Mouse (Mus musculus): ENCODE measurements at regions not wholly inside any gene's neighbourhood (a gene's known extent, or its start where the extent isn't known, plus 50 kb on each side); places are given as distances from the start of the nearest gene placed in this dataset.

DNA sequence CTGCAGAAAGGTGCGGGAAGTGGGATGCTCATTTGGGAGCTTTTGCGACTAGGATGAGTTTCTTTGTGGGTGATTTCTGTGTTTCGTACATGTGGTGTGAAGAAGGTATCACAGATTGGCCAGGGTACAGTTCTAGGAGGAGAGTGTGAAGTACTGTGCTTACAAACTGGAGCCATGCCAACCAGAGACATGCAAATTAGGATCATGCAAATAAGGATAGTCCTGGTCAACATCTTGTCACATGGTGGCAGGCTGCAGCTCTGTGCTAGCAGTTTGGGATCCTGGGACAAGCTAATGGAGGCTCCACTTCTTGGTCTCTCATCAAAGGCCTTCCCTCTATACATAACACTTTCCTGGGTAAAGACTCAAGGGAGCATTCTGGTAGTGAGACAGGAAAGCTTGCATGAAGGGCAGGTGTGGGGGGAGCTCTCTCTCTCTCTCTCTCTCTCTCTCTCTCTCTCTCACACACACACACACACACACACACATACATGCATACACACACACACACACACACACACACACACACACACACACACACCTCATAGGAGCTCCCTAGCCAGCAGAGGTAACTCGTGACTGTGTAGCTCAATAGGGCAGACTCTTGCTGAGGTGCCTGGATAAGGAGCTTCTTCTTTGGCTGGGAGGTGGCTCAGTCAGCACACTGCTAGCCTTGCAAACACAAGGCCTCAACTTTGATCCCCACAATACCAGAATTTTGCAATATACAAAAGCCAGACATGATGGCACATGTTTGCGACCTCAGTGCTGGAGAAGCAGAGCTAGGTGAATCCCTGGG lies 177.1 kb upstream of the Ctnnb1 start:
- no peaks in the 10 kb centered on the region for H3K36me3 ChIP-seq (ENCODE audit: insufficient read depth)
- no peak for TF ChIP-seq CTCF (IDR thresholded peaks at IDR 0.05; ENCODE audit: low read depth)
- 0 out of 2 replicates have a peak, but pooled peaks cover 3% of the 10 kb centered on the region for H3K4me1 ChIP-seq (ENCODE audit: insufficient read depth)
- H3K4me2 ChIP-seq (ENCODE audit: low read depth), result no peak overlapping the region
- DNase-seq (peak; percentile 43), ATAC-seq (no peak)
- H3K27ac ChIP-seq (ENCODE audit: low read depth, low read length), result no peak overlapping the region
- WGBS, result 64% methylated on average over 5 of the region's 5 CpGs
- H3K9me3 ChIP-seq (ENCODE audit: low read length), result no peaks in the 10 kb centered on the region
- H3K27me3 ChIP-seq (ENCODE audit: insufficient read depth, low read length), result no peaks in the 10 kb centered on the region
- H3K9ac ChIP-seq, result no peak overlapping the region
- H3K4me3 ChIP-seq (ENCODE audit: low read depth, low read length), result no peak overlapping the region

DNA sequence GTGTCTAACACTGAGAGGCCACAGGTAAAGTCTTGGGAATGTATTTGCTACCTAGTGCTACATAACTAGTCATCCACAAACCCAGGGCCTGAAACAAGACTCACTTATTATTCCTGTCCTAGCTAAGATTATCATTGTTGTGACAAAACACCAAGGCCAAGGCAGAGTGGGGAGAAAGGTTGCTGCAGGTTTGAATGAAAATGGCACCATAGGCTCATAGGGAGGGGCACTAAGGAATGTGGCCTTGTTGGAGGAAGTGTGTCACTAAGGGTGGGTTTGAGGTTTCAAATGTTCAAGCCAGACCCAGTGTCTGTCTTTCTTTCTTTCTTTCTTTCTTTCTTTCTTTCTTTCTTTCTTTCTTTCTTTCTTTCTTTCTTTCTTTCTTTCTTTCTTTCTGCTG lies 174.9 kb upstream of the Ctnnb1 start:
- no peak overlapping the region for H3K27ac ChIP-seq (ENCODE audit: low read depth, low read length)
- no peak overlapping the region for H3K9ac ChIP-seq
- no peak overlapping the region for H3K4me3 ChIP-seq (ENCODE audit: low read depth, low read length)
- no peaks in the 10 kb centered on the region for H3K27me3 ChIP-seq (ENCODE audit: insufficient read depth, low read length)
- ATAC-seq (no peak), DNase-seq (no peak)
- H3K9me3 ChIP-seq (ENCODE audit: low read length), result no peaks in the 10 kb centered on the region
- 0 out of 2 replicates have a peak, but pooled peaks cover 3% of the 10 kb centered on the region for H3K4me1 ChIP-seq (ENCODE audit: insufficient read depth)
- no peaks in the 10 kb centered on the region for H3K36me3 ChIP-seq (ENCODE audit: insufficient read depth)
- H3K4me2 ChIP-seq (ENCODE audit: low read depth), result no peak overlapping the region
- TF ChIP-seq CTCF (IDR thresholded peaks at IDR 0.05; ENCODE audit: low read depth), result no peak

DNA sequence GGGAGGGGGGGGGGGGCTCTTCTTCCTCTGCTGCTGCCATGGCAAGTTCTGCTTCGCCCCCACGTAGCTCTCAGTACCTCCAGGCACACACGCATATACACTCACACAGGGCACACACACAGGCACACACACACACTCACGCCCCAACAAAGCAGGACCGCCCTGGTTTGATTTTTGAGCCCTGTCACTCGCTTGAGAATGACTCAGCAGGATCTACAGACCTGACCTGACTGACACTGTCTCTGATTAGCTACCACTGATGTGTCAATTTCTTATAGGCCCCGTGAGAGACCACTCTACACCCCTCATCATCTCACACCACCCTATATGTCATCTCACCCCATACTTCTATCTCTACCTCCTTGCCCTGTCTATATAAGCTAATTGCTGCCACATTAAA lies 173.5 kb upstream of the Ctnnb1 start:
- no peaks in the 10 kb centered on the region for H3K27me3 ChIP-seq (ENCODE audit: insufficient read depth, low read length)
- H3K4me3 ChIP-seq (ENCODE audit: low read depth, low read length), result no peak overlapping the region
- no peaks in the 10 kb centered on the region for H3K9me3 ChIP-seq (ENCODE audit: low read length)
- TF ChIP-seq CTCF (IDR thresholded peaks at IDR 0.05; ENCODE audit: low read depth), result no peak
- 0 out of 2 replicates have a peak, but pooled peaks cover 6% of the 10 kb centered on the region for H3K4me1 ChIP-seq (ENCODE audit: insufficient read depth)
- ATAC-seq, result no peak
- WGBS, result 95% methylated on average over 7 of the region's 7 CpGs
- H3K4me2 ChIP-seq (ENCODE audit: low read depth), result no peak overlapping the region
- DNase-seq, result no peak
- no peaks in the 10 kb centered on the region for H3K36me3 ChIP-seq (ENCODE audit: insufficient read depth)
- no peak overlapping the region for H3K27ac ChIP-seq (ENCODE audit: low read depth, low read length)
- no peak overlapping the region for H3K9ac ChIP-seq

DNA sequence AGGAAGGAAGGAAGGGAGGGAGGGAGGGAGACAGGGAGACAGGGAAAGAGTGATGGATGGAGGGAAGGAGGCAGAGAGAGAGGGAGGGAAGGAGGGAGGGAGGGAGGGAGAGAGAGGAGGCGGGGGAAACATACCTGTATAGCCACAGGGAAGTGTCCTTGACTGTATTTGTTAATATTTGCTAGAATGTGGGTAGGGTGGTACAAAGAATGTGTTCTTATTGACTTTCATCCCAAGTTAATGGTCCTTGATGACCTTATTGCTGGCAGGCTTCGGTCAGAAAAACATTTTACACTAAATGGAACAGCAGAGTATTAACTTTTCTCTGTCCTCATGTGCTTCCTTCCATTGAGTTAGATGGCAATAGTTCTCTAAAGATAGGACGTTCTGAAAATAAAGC lies 171.0 kb upstream of the Ctnnb1 start:
- ATAC-seq (no peak), DNase-seq (no peak)
- Histone ChIP-seq H3K27ac (ENCODE audit: low read depth, low read length) (no peak overlapping the region), H3K9me3 (ENCODE audit: low read length) (no peaks in the 10 kb centered on the region), H3K9ac (no peak overlapping the region), H3K4me1 (ENCODE audit: insufficient read depth) (0 out of 2 replicates have a peak, but pooled peaks cover 3% of the 10 kb centered on the region), H3K4me3 (ENCODE audit: low read depth, low read length) (no peak overlapping the region), H3K36me3 (ENCODE audit: insufficient read depth) (no peaks in the 10 kb centered on the region), H3K27me3 (ENCODE audit: insufficient read depth, low read length) (no peaks in the 10 kb centered on the region), H3K4me2 (ENCODE audit: low read depth) (no peak overlapping the region)
- TF ChIP-seq CTCF (IDR thresholded peaks at IDR 0.05; ENCODE audit: low read depth), result no peak
- 91% methylated on average over 3 of the region's 3 CpGs for WGBS

DNA sequence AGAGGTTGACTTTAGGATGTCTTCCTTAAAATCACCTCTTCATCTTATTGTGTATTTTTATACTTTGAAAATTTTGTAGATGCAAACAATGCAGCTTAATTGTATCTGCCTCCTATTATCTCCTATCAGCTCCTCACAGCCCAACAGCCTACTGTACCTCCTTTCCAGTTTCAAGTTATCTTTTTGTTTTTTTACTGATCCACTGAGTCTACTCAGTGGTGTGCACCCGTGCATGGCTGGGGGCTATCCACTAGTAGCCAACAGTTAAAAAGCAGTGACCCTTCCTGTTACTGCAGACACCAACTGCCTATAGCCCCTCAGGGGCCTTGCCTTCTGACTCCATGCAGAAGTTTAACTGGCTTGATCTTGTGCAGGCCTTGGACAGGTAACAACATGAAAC lies 170.4 kb upstream of the Ctnnb1 start:
- H3K4me3 ChIP-seq (ENCODE audit: low read depth, low read length), result no peak overlapping the region
- WGBS, result 82% methylated on average over 1 of the region's 1 CpGs
- ATAC-seq (no peak), DNase-seq (no peak)
- H3K27ac ChIP-seq (ENCODE audit: low read depth, low read length), result no peak overlapping the region
- no peak for TF ChIP-seq CTCF (IDR thresholded peaks at IDR 0.05; ENCODE audit: low read depth)
- H3K9ac ChIP-seq, result no peak overlapping the region
- no peaks in the 10 kb centered on the region for H3K27me3 ChIP-seq (ENCODE audit: insufficient read depth, low read length)
- no peak overlapping the region for H3K4me2 ChIP-seq (ENCODE audit: low read depth)
- H3K9me3 ChIP-seq (ENCODE audit: low read length), result no peaks in the 10 kb centered on the region
- H3K36me3 ChIP-seq (ENCODE audit: insufficient read depth), result no peaks in the 10 kb centered on the region
- H3K4me1 ChIP-seq (ENCODE audit: insufficient read depth), result 0 out of 2 replicates have a peak, but pooled peaks cover 3% of the 10 kb centered on the region

DNA sequence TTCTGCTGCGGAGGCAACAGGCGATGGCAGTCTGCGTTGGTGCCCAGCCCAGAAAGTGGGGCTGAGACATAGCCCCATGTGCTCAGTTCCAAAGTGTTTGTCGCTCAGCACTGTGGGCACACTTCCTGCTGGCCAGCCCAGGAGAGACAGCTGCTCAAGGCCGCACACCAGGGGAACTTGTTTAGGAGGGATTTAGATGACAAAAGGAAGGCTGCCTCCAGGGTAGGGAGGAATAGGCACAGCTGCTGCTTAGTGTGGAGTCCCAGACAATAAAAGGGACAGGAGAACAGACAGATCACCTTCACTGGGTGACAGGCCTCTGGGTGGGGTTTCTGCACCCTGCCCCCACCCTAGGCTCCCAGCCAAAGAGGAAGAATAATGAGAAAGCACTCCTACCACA lies 169.2 kb upstream of the Ctnnb1 start:
- peak; percentile 78 for DNase-seq
- no peaks in the 10 kb centered on the region for H3K9me3 ChIP-seq (ENCODE audit: low read length)

DNA sequence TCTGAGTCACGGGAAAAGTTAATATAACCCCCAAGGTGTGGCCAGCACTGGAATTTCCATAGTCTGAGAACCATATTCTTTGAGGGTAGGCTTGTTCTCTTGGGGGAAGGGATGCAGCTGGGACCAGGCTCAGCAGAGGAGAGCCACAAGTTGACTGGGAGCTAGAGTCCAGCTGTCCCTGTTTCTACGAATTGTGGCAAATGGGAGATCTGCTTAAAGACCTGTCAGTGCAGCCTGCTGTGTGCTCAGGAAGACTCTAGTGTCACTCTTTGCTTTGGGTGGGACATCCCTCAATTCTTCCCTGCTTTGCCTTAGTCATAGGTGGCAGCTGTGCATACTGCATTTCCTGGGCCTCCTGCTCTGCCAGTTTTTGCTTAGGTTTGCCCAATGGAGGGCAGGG lies 165.2 kb upstream of the Ctnnb1 start:
- H3K27me3 ChIP-seq (ENCODE audit: insufficient read depth, low read length), result no peaks in the 10 kb centered on the region
- H3K4me1 ChIP-seq (ENCODE audit: insufficient read depth), result 0 out of 2 replicates have a peak, but pooled peaks cover 3% of the 10 kb centered on the region
- no peaks in the 10 kb centered on the region for H3K9me3 ChIP-seq (ENCODE audit: low read length)
- 86% methylated on average over 2 of the region's 2 CpGs for WGBS
- no peak overlapping the region for H3K4me3 ChIP-seq (ENCODE audit: low read depth, low read length)
- no peak for ATAC-seq
- H3K27ac ChIP-seq (ENCODE audit: low read depth, low read length), result no peak overlapping the region
- H3K36me3 ChIP-seq (ENCODE audit: insufficient read depth), result no peaks in the 10 kb centered on the region
- no peak for TF ChIP-seq CTCF (IDR thresholded peaks at IDR 0.05; ENCODE audit: low read depth)
- no peak for DNase-seq
- no peak overlapping the region for H3K9ac ChIP-seq
- no peak overlapping the region for H3K4me2 ChIP-seq (ENCODE audit: low read depth)

More for the DNA sequence above, 169.2 kb upstream of the Ctnnb1 start:
- ATAC-seq, result peak; percentile 97
- no peaks in the 10 kb centered on the region for H3K36me3 ChIP-seq (ENCODE audit: insufficient read depth)
- no peak overlapping the region for H3K9ac ChIP-seq
- peak; percentile 21; the same call in 1 of the 2 replicates for TF ChIP-seq CTCF (IDR thresholded peaks at IDR 0.05; ENCODE audit: low read depth)
- no peak overlapping the region for H3K4me2 ChIP-seq (ENCODE audit: low read depth)
- peak overlapping the region; percentile 71 for H3K27ac ChIP-seq (ENCODE audit: low read depth, low read length)
- H3K4me1 ChIP-seq (ENCODE audit: insufficient read depth), result 0 out of 2 replicates have a peak, but pooled peaks cover 3% of the 10 kb centered on the region
- WGBS, result 13% methylated on average over 5 of the region's 5 CpGs
- no peak overlapping the region for H3K4me3 ChIP-seq (ENCODE audit: low read depth, low read length)
- no peaks in the 10 kb centered on the region for H3K27me3 ChIP-seq (ENCODE audit: insufficient read depth, low read length)
